Mouse (Mus musculus) neural tube, embryonic 15.5 days (tissue): ENCODE results near the gene Cnot2. TPM values are rescaled to one million over a fixed set of nuclear protein-coding genes. Genes with fewer than 3 reads are reported as not detected.

Experiments used
- ATAC-seq: fragments of 200-750 bp; cut with Nextera tagmentation; 2 replicates; pipeline ENCODE4 v1.8.0; 2017; ENCODE audit warnings: mild to moderate bottlenecking, moderate TSS enrichment, moderate library complexity; ENCODE audit not compliant: low FRiP score
- H3K27ac ChIP-seq: fragments of 300-500 bp; sonication (generic); replicated peaks from 2 replicates; pipeline ENCODE4 v1.5.1; 2015; ENCODE audit warnings: mild to moderate bottlenecking, inconsistent platforms
- H3K27me3 ChIP-seq: fragments of 300-500 bp; sonication (generic); replicated peaks from 2 replicates; pipeline ENCODE4 v1.6.1; 2015; ENCODE audit warnings: inconsistent platforms
- H3K36me3 ChIP-seq: fragments of 300-500 bp; sonication (generic); 2 replicates; pipeline ENCODE4 v1.6.1; 2015; ENCODE audit warnings: inconsistent platforms
- H3K4me1 ChIP-seq: fragments of 300-500 bp; sonication (generic); 2 replicates; pipeline ENCODE4 v1.6.1; 2015; ENCODE audit warnings: inconsistent platforms
- H3K4me2 ChIP-seq: fragments of 300-500 bp; sonication (generic); 2 replicates; pipeline ENCODE4 v1.6.1; 2015; ENCODE audit warnings: inconsistent platforms, mild to moderate bottlenecking, moderate library complexity
- H3K4me3 ChIP-seq: fragments of 300-500 bp; sonication (generic); replicated peaks from 2 replicates; pipeline ENCODE4 v1.5.1; 2015; ENCODE audit warnings: mild to moderate bottlenecking, inconsistent platforms
- H3K9ac ChIP-seq: fragments of 300-500 bp; sonication (generic); replicated peaks from 2 replicates; pipeline ENCODE4 v1.6.1; 2015; ENCODE audit warnings: mild to moderate bottlenecking, inconsistent platforms
- H3K9me3 ChIP-seq: fragments of 300-500 bp; sonication (generic); replicated peaks from 2 replicates; pipeline ENCODE4 v1.6.1; 2016; ENCODE audit warnings: inconsistent platforms
- WGBS: fragments of 180-500 bp; shearing (Covaris S2); methylation state at CpG from one replicate; pipeline ENCODE4 v1.1.7; 2015; ENCODE audit warnings: mixed read lengths; 5-methylcytosine and 5-hydroxymethylcytosine counted together
- polyA plus RNA-seq: library from polyadenylated mRNA; unstranded; fragments of >200 nt; fragmentation: Nextera tagmentation; extraction: Ambion mirVana; gene quantifications from 2 replicates; pipeline ENCODE4 v1.2.1, GENCODE M21; 2015

Gene Cnot2
- polyA plus RNA-seq, 1 experiment from 2014 or later: 82.9 TPM

- no peak overlapping the region for H3K4me2 ChIP-seq
- no peaks in the 10 kb centered on the region for H3K36me3 ChIP-seq
- H3K4me3 ChIP-seq: no peak overlapping the region
- H3K27me3 ChIP-seq: no peaks in the 10 kb centered on the region
- H3K9ac ChIP-seq: no peak overlapping the region
- WGBS: 100% methylated on average over 1 of the region's 1 CpGs
- H3K27ac ChIP-seq: no peak overlapping the region
- no peak for ATAC-seq
- H3K9me3 ChIP-seq: no peaks in the 10 kb centered on the region
- peaks cover 1% of the 10 kb centered on the region for H3K4me1 ChIP-seq
These were observed 24.1 kb downstream of the Cnot2 start for GRCm38 (mm10) chr10:116557166-116557565.

- no peak for ATAC-seq
- H3K4me2 ChIP-seq: no peak overlapping the region
- H3K9me3 ChIP-seq: no peaks in the 10 kb centered on the region
- H3K27me3 ChIP-seq: no peaks in the 10 kb centered on the region
- 80% methylated on average over 2 of the region's 2 CpGs for WGBS
- no peaks in the 10 kb centered on the region; the same call in 1 of the 2 replicates for H3K4me1 ChIP-seq
- H3K27ac ChIP-seq: no peak overlapping the region
- no peak overlapping the region for H3K9ac ChIP-seq
- H3K36me3 ChIP-seq: no peaks in the 10 kb centered on the region
- no peak overlapping the region for H3K4me3 ChIP-seq
These were observed 26.9 kb downstream of the Cnot2 start for GRCm38 (mm10) chr10:116554434-116554833.

GRCm38 (mm10) chr10:116547958-116548357, 33.4 kb downstream of the Cnot2 start:
- Histone ChIP-seq H3K4me1 (0 out of 2 replicates have a peak, but pooled peaks cover 2% of the 10 kb centered on the region), H3K4me2 (no peak overlapping the region), H3K36me3 (no peaks in the 10 kb centered on the region), H3K27ac (no peak overlapping the region), H3K9me3 (no peaks in the 10 kb centered on the region), H3K27me3 (no peaks in the 10 kb centered on the region), H3K4me3 (no peak overlapping the region), H3K9ac (no peak overlapping the region)
- ATAC-seq: no peak
- WGBS: 20% methylated on average over 4 of the region's 4 CpGs

GRCm38 (mm10) chr10:116546177-116546576, 35.1 kb downstream of the Cnot2 start:
- Histone ChIP-seq H3K27me3 (no peaks in the 10 kb centered on the region), H3K4me2 (no peak overlapping the region), H3K4me3 (no peak overlapping the region), H3K4me1 (0 out of 2 replicates have a peak, but pooled peaks cover 2% of the 10 kb centered on the region), H3K36me3 (no peaks in the 10 kb centered on the region), H3K9me3 (no peaks in the 10 kb centered on the region), H3K9ac (no peak overlapping the region), H3K27ac (no peak overlapping the region)
- no peak for ATAC-seq
- WGBS: 60% methylated on average over 3 of the region's 3 CpGs

GRCm38 (mm10) chr10:116543061-116543460, 38.2 kb downstream of the Cnot2 start:
- Histone ChIP-seq H3K27ac (no peak overlapping the region), H3K36me3 (no peaks in the 10 kb centered on the region), H3K4me2 (no peak overlapping the region), H3K9me3 (no peaks in the 10 kb centered on the region), H3K9ac (no peak overlapping the region), H3K27me3 (no peaks in the 10 kb centered on the region), H3K4me1 (peaks cover 5% of the 10 kb centered on the region; the same call in 1 of the 2 replicates), H3K4me3 (no peak overlapping the region)
- WGBS: 95% methylated on average over 1 of the region's 1 CpGs
- ATAC-seq: no peak

- 69% methylated on average over 5 of the region's 5 CpGs for WGBS
- H3K27me3 ChIP-seq: no peaks in the 10 kb centered on the region
- peaks cover 2% of the 10 kb centered on the region; the same call in 1 of the 2 replicates for H3K4me1 ChIP-seq
- no peak overlapping the region for H3K4me2 ChIP-seq
- no peak overlapping the region for H3K9ac ChIP-seq
- H3K4me3 ChIP-seq: no peak overlapping the region
- H3K9me3 ChIP-seq: no peaks in the 10 kb centered on the region
- H3K36me3 ChIP-seq: no peaks in the 10 kb centered on the region
- ATAC-seq: no peak
- H3K27ac ChIP-seq: no peak overlapping the region
These were observed 40.6 kb downstream of the Cnot2 start for GRCm38 (mm10) chr10:116540750-116541149.

GRCm38 (mm10) chr10:116537495-116537894, 43.8 kb downstream of the Cnot2 start:
- Histone ChIP-seq H3K4me1 (peaks cover 13% of the 10 kb centered on the region), H3K27me3 (no peaks in the 10 kb centered on the region), H3K27ac (no peak overlapping the region), H3K9ac (no peak overlapping the region), H3K9me3 (no peaks in the 10 kb centered on the region), H3K4me2 (no peak overlapping the region), H3K4me3 (no peak overlapping the region), H3K36me3 (no peaks in the 10 kb centered on the region)
- 91% methylated on average over 3 of the region's 3 CpGs for WGBS
- ATAC-seq: no peak

GRCm38 (mm10) chr10:116534278-116534677, 47.0 kb downstream of the Cnot2 start:
- Histone ChIP-seq H3K27ac (peak overlapping the region; percentile 4; the same call in 1 of the 2 replicates), H3K9me3 (no peaks in the 10 kb centered on the region), H3K4me3 (no peak overlapping the region), H3K4me1 (peaks cover 11% of the 10 kb centered on the region), H3K4me2 (no peak overlapping the region), H3K9ac (no peak overlapping the region), H3K27me3 (no peaks in the 10 kb centered on the region), H3K36me3 (no peaks in the 10 kb centered on the region)
- no peak; the same call in 1 of the 2 replicates for ATAC-seq
- 11% methylated on average over 3 of the region's 3 CpGs for WGBS

GRCm38 (mm10) chr10:116532561-116532960, 48.8 kb downstream of the Cnot2 start:
- no peak overlapping the region for H3K4me2 ChIP-seq
- no peaks in the 10 kb centered on the region for H3K9me3 ChIP-seq
- 88% methylated on average over 3 of the region's 3 CpGs for WGBS
- no peak for ATAC-seq
- no peaks in the 10 kb centered on the region for H3K36me3 ChIP-seq
- no peak overlapping the region for H3K9ac ChIP-seq
- H3K27ac ChIP-seq: no peak overlapping the region
- no peaks in the 10 kb centered on the region for H3K27me3 ChIP-seq
- no peak overlapping the region for H3K4me3 ChIP-seq
- H3K4me1 ChIP-seq: peaks cover 11% of the 10 kb centered on the region

GRCm38 (mm10) chr10:116531063-116531462, 50.2 kb downstream of the Cnot2 start:
- no peak for ATAC-seq
- Histone ChIP-seq H3K9me3 (no peaks in the 10 kb centered on the region), H3K4me1 (peaks cover 11% of the 10 kb centered on the region), H3K4me3 (no peak overlapping the region), H3K9ac (no peak overlapping the region), H3K27me3 (no peaks in the 10 kb centered on the region), H3K4me2 (no peak overlapping the region), H3K36me3 (no peaks in the 10 kb centered on the region), H3K27ac (no peak overlapping the region)
- 90% methylated on average over 3 of the region's 3 CpGs for WGBS

GRCm38 (mm10) chr10:116519588-116519987, 61.7 kb downstream of the Cnot2 start:
- no peak overlapping the region for H3K4me3 ChIP-seq
- H3K27ac ChIP-seq: no peak overlapping the region
- H3K4me1 ChIP-seq: 0 out of 2 replicates have a peak, but pooled peaks cover 3% of the 10 kb centered on the region
- H3K9me3 ChIP-seq: no peaks in the 10 kb centered on the region
- no peaks in the 10 kb centered on the region for H3K36me3 ChIP-seq
- no peak for ATAC-seq
- no peak overlapping the region for H3K4me2 ChIP-seq
- 98% methylated on average over 1 of the region's 1 CpGs for WGBS
- no peak overlapping the region for H3K9ac ChIP-seq
- no peaks in the 10 kb centered on the region for H3K27me3 ChIP-seq

- no peak overlapping the region for H3K4me3 ChIP-seq
- 89% methylated on average over 6 of the region's 6 CpGs for WGBS
These were observed 65.7 kb downstream of the Cnot2 start for GRCm38 (mm10) chr10:116515590-116515989.

More at GRCm38 (mm10) chr10:116515590-116515989, 65.7 kb downstream of the Cnot2 start:
- Histone ChIP-seq H3K9me3 (no peaks in the 10 kb centered on the region), H3K9ac (no peak overlapping the region), H3K4me1 (0 out of 2 replicates have a peak, but pooled peaks cover 3% of the 10 kb centered on the region), H3K27me3 (no peaks in the 10 kb centered on the region), H3K36me3 (no peaks in the 10 kb centered on the region), H3K4me2 (no peak overlapping the region), H3K27ac (no peak overlapping the region)
- ATAC-seq: no peak
